Mouse (Mus musculus): ENCODE data around the gene Vmp1. TPM values are rescaled to one million over a fixed set of nuclear protein-coding genes. Genes with fewer than 3 reads are reported as not detected.

Vmp1 gene
- polyA plus RNA-seq, 1 experiment from 2014 or later, result 85.4 TPM

- Histone ChIP-seq H3K4me2 (replicated peaks) (no peak overlapping the region), H3K4me3 (no peak overlapping the region), H3K9ac (no peak overlapping the region), H3K36me3 (peaks cover 3% of the 10 kb centered on the region; the same call in 1 of the 2 replicates), H3K27ac (no peak overlapping the region), H3K9me3 (no peaks in the 10 kb centered on the region), H3K27me3 (no peaks in the 10 kb centered on the region), H3K4me1 (peaks cover 9% of the 10 kb centered on the region; the same call in 1 of the 2 replicates)
- 74% methylated on average over 1 of the region's 1 CpGs for WGBS
- no peak for ATAC-seq (ENCODE audit: low FRiP score, low read depth)
These were observed 34.1 kb downstream of the Vmp1 start for GRCm38 (mm10) chr11:86649542-86649941.

GRCm38 (mm10) chr11:86647706-86648447, 35.8 kb downstream of the Vmp1 start:
- Histone ChIP-seq H3K27ac (peak overlapping the region; percentile 6; the same call in 1 of the 2 replicates), H3K4me3 (no peak overlapping the region), H3K9me3 (no peaks in the 10 kb centered on the region), H3K4me2 (replicated peaks) (no peak overlapping the region), H3K4me1 (peaks cover 9% of the 10 kb centered on the region; the same call in 1 of the 2 replicates), H3K36me3 (peaks cover 9% of the 10 kb centered on the region), H3K27me3 (no peaks in the 10 kb centered on the region), H3K9ac (no peak overlapping the region)
- WGBS, result 68% methylated on average over 15 of the region's 15 CpGs
- no peak for ATAC-seq (ENCODE audit: low FRiP score, low read depth)

DNA sequence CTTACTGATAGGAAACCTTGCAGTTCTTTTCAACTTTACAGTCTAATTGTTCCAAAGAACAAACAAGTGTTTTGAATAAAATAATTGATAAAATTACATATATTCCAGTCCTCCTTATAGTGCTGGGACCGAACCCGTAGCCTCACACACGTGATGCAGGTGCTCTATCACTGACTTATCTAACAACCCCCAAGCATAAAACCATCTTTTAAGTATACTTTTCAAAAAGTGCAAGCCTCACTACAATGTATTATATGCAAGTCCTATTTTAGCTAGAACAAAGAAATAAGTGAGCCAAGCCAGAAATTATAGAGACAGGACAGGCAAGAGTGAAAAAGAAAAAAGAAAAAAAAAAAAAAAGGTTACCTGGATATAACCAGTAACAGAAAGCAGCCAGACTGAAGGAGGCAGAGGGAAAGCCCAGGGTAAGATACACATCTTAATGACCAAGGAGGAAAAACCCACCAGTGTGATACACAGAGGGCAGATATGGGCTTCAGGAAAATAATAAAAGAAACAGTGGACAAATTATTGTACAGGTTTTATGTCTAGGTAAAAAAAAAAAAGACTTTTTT, 36.7 kb downstream of the Vmp1 start:
- peaks cover 9% of the 10 kb centered on the region; the same call in 1 of the 2 replicates for H3K4me1 ChIP-seq
- ATAC-seq (ENCODE audit: low FRiP score, low read depth), result no peak
- no peak overlapping the region for H3K4me2 ChIP-seq (replicated peaks)
- H3K36me3 ChIP-seq, result peaks cover 15% of the 10 kb centered on the region
- no peaks in the 10 kb centered on the region for H3K27me3 ChIP-seq
- H3K9me3 ChIP-seq, result no peaks in the 10 kb centered on the region
- H3K9ac ChIP-seq, result no peak overlapping the region
- WGBS, result 84% methylated on average over 3 of the region's 3 CpGs
- no peak overlapping the region; the same call in 1 of the 2 replicates for H3K27ac ChIP-seq
- no peak overlapping the region for H3K4me3 ChIP-seq

GRCm38 (mm10) chr11:86646136-86646834, 37.4 kb downstream of the Vmp1 start:
- no peak overlapping the region for H3K4me2 ChIP-seq (replicated peaks)
- 54% methylated on average over 7 of the region's 7 CpGs for WGBS
- no peak overlapping the region for H3K4me3 ChIP-seq
- ATAC-seq (ENCODE audit: low FRiP score, low read depth), result no peak
- H3K9me3 ChIP-seq, result no peaks in the 10 kb centered on the region
- H3K4me1 ChIP-seq, result peaks cover 9% of the 10 kb centered on the region; the same call in 1 of the 2 replicates
- H3K27ac ChIP-seq, result peak overlapping the region; percentile 23
- H3K9ac ChIP-seq, result no peak overlapping the region
- H3K27me3 ChIP-seq, result no peaks in the 10 kb centered on the region
- peaks cover 19% of the 10 kb centered on the region for H3K36me3 ChIP-seq

DNA sequence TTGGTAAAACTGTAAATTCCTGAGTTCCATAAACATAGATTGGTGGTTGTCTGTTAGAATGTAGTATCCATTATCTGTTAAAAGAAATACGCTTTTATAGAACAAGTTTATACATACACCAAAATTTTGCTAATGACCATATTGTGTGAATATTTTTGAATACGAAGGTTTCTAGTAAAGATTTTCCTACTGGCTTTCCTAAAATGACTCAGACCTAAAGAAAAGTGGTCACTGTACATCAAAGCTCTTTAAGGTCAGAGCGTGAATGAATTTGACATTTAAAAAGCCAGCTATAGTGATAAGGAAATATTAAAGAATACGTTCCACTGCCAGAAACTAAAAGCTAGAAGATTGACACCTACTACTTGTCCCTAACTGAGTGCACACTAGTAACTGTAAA, 39.1 kb downstream of the Vmp1 start:
- WGBS, result 92% methylated on average over 4 of the region's 4 CpGs
- H3K36me3 ChIP-seq, result peaks cover 24% of the 10 kb centered on the region
- H3K4me2 ChIP-seq (replicated peaks), result no peak overlapping the region
- H3K4me3 ChIP-seq, result no peak overlapping the region
- no peak overlapping the region for H3K9ac ChIP-seq
- peaks cover 9% of the 10 kb centered on the region; the same call in 1 of the 2 replicates for H3K4me1 ChIP-seq
- no peak overlapping the region for H3K27ac ChIP-seq
- no peaks in the 10 kb centered on the region for H3K27me3 ChIP-seq
- no peaks in the 10 kb centered on the region for H3K9me3 ChIP-seq
- ATAC-seq (ENCODE audit: low FRiP score, low read depth), result no peak

DNA sequence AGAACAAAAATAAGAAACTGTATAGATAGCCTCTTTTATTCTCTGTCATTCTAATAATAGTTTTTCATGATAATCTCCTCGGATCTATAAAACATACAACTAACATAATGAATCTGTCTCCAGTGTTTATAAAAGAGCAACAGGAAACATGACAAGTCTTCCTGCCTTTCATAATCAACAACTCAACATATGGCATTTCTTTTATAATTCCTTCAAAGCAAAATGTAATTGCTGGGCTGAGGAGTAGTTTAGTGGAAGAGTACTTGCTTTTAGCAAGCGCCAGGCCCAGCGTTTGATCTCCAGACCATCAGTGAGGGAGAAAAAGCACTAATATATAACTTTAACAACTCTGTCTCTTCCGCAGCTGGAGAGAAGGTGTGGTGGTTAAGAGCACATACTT, 41.9 kb downstream of the Vmp1 start:
- H3K9ac ChIP-seq, result no peak overlapping the region
- H3K4me2 ChIP-seq (replicated peaks), result no peak overlapping the region
- WGBS, result 53% methylated on average over 4 of the region's 4 CpGs
- peaks cover 21% of the 10 kb centered on the region for H3K36me3 ChIP-seq
- H3K27ac ChIP-seq, result no peak overlapping the region
- no peak overlapping the region for H3K4me3 ChIP-seq
- peaks cover 7% of the 10 kb centered on the region; the same call in 1 of the 2 replicates for H3K4me1 ChIP-seq
- no peaks in the 10 kb centered on the region for H3K9me3 ChIP-seq
- no peaks in the 10 kb centered on the region for H3K27me3 ChIP-seq
- ATAC-seq (ENCODE audit: low FRiP score, low read depth), result no peak

DNA sequence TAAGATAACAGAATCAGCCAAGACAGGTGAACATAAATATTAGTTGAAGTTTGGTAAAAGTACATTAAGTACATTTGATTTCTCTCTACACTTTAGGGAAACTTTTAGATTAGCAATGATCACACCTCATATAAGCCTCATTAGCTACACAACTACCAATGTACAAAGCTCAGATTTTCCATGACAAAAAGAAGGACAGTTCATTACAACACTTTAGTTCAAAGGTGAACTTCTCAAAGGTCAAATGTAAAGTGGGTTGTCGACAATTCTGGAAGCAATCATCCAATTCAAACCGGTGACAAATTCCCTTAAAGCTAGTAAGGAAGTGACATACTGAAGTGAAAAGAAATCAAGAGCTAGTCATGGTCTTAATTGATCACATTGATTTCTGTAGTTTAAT, 45.9 kb downstream of the Vmp1 start:
- Histone ChIP-seq H3K27ac (no peak overlapping the region), H3K27me3 (no peaks in the 10 kb centered on the region), H3K4me2 (replicated peaks) (no peak overlapping the region), H3K4me3 (no peak overlapping the region), H3K9ac (no peak overlapping the region), H3K36me3 (peaks cover 28% of the 10 kb centered on the region), H3K9me3 (no peaks in the 10 kb centered on the region), H3K4me1 (no peaks in the 10 kb centered on the region)
- ATAC-seq (ENCODE audit: low FRiP score, low read depth), result no peak
- 67% methylated on average over 2 of the region's 2 CpGs for WGBS

DNA sequence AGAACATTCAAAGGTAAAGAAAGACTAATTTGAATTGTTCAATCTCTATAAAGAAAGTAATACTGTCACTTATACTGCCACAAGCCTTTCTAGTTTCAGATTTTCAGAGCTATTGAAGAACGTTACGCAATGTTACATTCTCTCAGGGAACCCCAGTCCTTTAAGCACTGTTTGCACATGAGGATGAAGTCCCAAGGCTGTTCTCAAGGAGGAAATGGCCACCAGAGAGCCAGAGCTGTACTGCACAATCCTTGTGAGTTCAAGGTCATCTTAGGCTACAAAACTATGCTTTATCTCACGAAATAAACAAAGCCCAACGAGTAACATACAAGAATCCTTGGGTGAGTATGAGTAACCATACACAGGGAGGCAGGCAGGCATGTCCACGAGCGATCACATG, 49.2 kb downstream of the Vmp1 start:
- WGBS, result 95% methylated on average over 6 of the region's 6 CpGs
- no peak overlapping the region for H3K4me3 ChIP-seq
- H3K4me2 ChIP-seq (replicated peaks), result no peak overlapping the region
- no peaks in the 10 kb centered on the region for H3K27me3 ChIP-seq
- no peaks in the 10 kb centered on the region for H3K4me1 ChIP-seq
- no peak overlapping the region for H3K27ac ChIP-seq
- no peaks in the 10 kb centered on the region for H3K9me3 ChIP-seq
- no peak overlapping the region for H3K9ac ChIP-seq
- peaks cover 26% of the 10 kb centered on the region for H3K36me3 ChIP-seq
- no peak for ATAC-seq (ENCODE audit: low FRiP score, low read depth)

DNA sequence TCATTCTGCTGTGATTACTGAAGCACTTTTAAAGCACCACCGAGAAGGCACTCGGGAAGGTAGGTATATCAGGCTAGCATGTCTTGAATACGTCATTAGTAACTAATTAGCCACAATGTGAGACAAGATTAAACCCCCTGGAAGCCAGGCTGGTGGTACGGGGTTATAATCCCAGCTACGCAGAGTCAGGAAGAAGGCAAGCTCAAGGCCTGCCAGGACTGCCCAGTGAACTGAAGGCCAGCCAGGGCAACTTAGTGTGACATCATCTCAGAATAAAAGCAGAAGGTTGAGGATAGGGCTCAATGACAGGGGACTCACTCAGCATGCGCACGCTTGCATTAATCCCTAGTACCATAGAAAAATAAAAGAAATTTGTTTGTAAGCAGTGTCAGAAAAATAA, 53.7 kb downstream of the Vmp1 start:
- no peaks in the 10 kb centered on the region for H3K9me3 ChIP-seq
- no peaks in the 10 kb centered on the region for H3K4me1 ChIP-seq
- 87% methylated on average over 7 of the region's 7 CpGs for WGBS
- H3K27ac ChIP-seq, result no peak overlapping the region
- ATAC-seq (ENCODE audit: low FRiP score, low read depth), result no peak
- no peak overlapping the region for H3K9ac ChIP-seq
- peaks cover 28% of the 10 kb centered on the region for H3K36me3 ChIP-seq
- H3K4me2 ChIP-seq (replicated peaks), result no peak overlapping the region
- H3K27me3 ChIP-seq, result no peaks in the 10 kb centered on the region
- no peak overlapping the region for H3K4me3 ChIP-seq

GRCm38 (mm10) chr11:86629445-86629844, 54.2 kb downstream of the Vmp1 start:
- no peak overlapping the region for H3K4me2 ChIP-seq (replicated peaks)
- H3K36me3 ChIP-seq, result peaks cover 23% of the 10 kb centered on the region
- no peaks in the 10 kb centered on the region for H3K9me3 ChIP-seq
- H3K4me3 ChIP-seq, result no peak overlapping the region
- 0 out of 2 replicates have a peak, but pooled peaks cover under 1% of the 10 kb centered on the region for H3K4me1 ChIP-seq
- H3K27me3 ChIP-seq, result no peaks in the 10 kb centered on the region
- H3K27ac ChIP-seq, result no peak overlapping the region
- no peak overlapping the region for H3K9ac ChIP-seq
- 88% methylated on average over 3 of the region's 3 CpGs for WGBS
- no peak for ATAC-seq (ENCODE audit: low FRiP score, low read depth)

GRCm38 (mm10) chr11:86628448-86628847, 55.2 kb downstream of the Vmp1 start:
- H3K9ac ChIP-seq, result no peak overlapping the region
- H3K9me3 ChIP-seq, result no peaks in the 10 kb centered on the region
- 72% methylated on average over 2 of the region's 2 CpGs for WGBS
- peaks cover 7% of the 10 kb centered on the region; the same call in 1 of the 2 replicates for H3K4me1 ChIP-seq
- no peaks in the 10 kb centered on the region for H3K27me3 ChIP-seq
- no peak overlapping the region for H3K4me2 ChIP-seq (replicated peaks)
- no peak overlapping the region for H3K27ac ChIP-seq
- ATAC-seq (ENCODE audit: low FRiP score, low read depth), result no peak
- H3K4me3 ChIP-seq, result no peak overlapping the region
- peaks cover 21% of the 10 kb centered on the region for H3K36me3 ChIP-seq

DNA sequence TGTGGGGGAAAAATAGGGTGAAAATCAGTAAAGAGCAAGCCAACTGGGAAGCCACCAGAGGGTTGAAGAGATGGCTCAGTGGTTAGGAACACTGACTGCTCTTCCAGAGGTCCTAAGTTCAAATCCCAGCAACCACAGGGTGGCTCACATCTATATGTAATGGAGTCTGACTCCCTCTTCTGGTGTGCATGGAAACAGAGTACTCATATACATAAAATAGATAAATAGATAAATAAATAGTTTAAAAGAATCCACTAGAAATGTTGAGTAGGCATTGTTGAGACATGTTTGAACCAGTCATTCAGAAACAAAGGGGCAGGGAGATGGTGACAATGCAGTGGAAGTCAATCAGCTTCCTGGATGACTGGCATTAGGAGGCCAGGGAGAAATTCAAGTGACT, 56.0 kb downstream of the Vmp1 start:
- H3K27me3 ChIP-seq, result no peaks in the 10 kb centered on the region
- no peak overlapping the region for H3K4me3 ChIP-seq
- peaks cover 15% of the 10 kb centered on the region for H3K36me3 ChIP-seq
- H3K4me1 ChIP-seq, result peaks cover 7% of the 10 kb centered on the region; the same call in 1 of the 2 replicates
- no peaks in the 10 kb centered on the region for H3K9me3 ChIP-seq
- no peak overlapping the region for H3K9ac ChIP-seq
- no peak overlapping the region for H3K27ac ChIP-seq
- ATAC-seq (ENCODE audit: low FRiP score, low read depth), result no peak
- H3K4me2 ChIP-seq (replicated peaks), result no peak overlapping the region

Data from limb, embryonic 13.5 days (tissue).